Mouse (Mus musculus) heart, postnatal 10 days (tissue): Measurements from ENCODE around the gene Ppp2ca. TPM values are rescaled to one million over a fixed set of nuclear protein-coding genes. Genes with fewer than 3 reads are reported as not detected.
"Not testable (repeated sequence)": the region's sequence is repeated elsewhere in the genome, so short reads cannot be mapped to it uniquely, and the experiment has no call there.

Experiments
- DNase-seq, 2 experiments: peaks; one replicate each; pipeline ENCODE4 v3.0.0; 2021
- intact Hi-C: fragments of 180-260 bp; cut with DNase I; formaldehyde crosslinking; loops from one replicate; pipeline ENCODE4 v1.15.1; 2025
- microRNA-seq, 2 experiments: library from miRNA; unstranded; fragments of <30 nt; microRNA quantifications; one replicate each; pipeline ENCODE4 v1.2.0; 2022
- total RNA-seq, 2 experiments: library from RNA; stranded (reverse); gene quantifications; 2 replicates each; pipeline ENCODE4 v1.2.3; 2021

The Ppp2ca gene
- total RNA-seq, 2 experiments from 2014 or later, result 74.3 to 75.9 TPM

GRCm38 (mm10) chr11:52129621-52130450 is 31.4 kb downstream of the Ppp2ca start:
- peak; percentile 39 to 44 for DNase-seq
- intact Hi-C loops, result no loop called here

GRCm38 (mm10) chr11:52130451-52131068 is 32.1 kb downstream of the Ppp2ca start:
- DNase-seq, result no peak
- intact Hi-C loops, result no loop called here

GRCm38 (mm10) chr11:52143675-52144074 is 45.2 kb downstream of the Ppp2ca start:
- intact Hi-C loops, result loop anchor here (1.0 to 5.0 kb wide), 2 partner anchors 77 to 199 kb away; no protein-coding TSS in a partner anchor
- DNase-seq, result peak; percentile 59 to 61

- DNase-seq, intact Hi-C loops: not testable (repeated sequence)
Observed at GRCm38 (mm10) chr11:52145428-52145827, 46.9 kb downstream of the Ppp2ca start, which contains the start of gene Olfr1373. Gene Olfr1373 (minus strand): TSS chr11:52145528.

- DNase-seq, result peak; percentile 39 to 40
- intact Hi-C loops, result no loop called here
Observed at GRCm38 (mm10) chr11:52163926-52164325, 65.4 kb downstream of the Ppp2ca start.

- intact Hi-C loops, result no loop called here
- DNase-seq, result peak; percentile 31 to 32
Observed at GRCm38 (mm10) chr11:52167126-52167525, 68.6 kb downstream of the Ppp2ca start.

GRCm38 (mm10) chr11:52167901-52168302 is 69.4 kb downstream of the Ppp2ca start:
- peak; percentile 28 to 31 for DNase-seq
- intact Hi-C loops, result not testable (repeated sequence)

GRCm38 (mm10) chr11:52168461-52168860 is 70.0 kb downstream of the Ppp2ca start:
- intact Hi-C loops, result no loop called here

More at GRCm38 (mm10) chr11:52168461-52168860, 70.0 kb downstream of the Ppp2ca start:
- DNase-seq, result no peak

Small RNAs within 50 kb of the gene (microRNA-seq; reads per million reads assigned to microRNA genes)
- 0 reads per million in 2 experiments for gene Gm24157
- gene Mir3061, result 7.1 to 10.8 reads per million in 2 experiments

Other genes starting within 250 kb of the Ppp2ca start
- 1 to 10 TPM; 3.5 to 6.6 TPM for gene Jade2, start 241.0 kb upstream of the Ppp2ca start, total RNA-seq
- 10 to 100 TPM; 20.3 to 21.0 TPM for gene Cdkn2aipnl, start 131.0 kb upstream of the Ppp2ca start, total RNA-seq
- gene Ube2b, start 97.9 kb upstream of the Ppp2ca start, total RNA-seq, result 100 to 1,000 TPM; 188 to 192 TPM
- gene Cdkl3, start 94.5 kb upstream of the Ppp2ca start, total RNA-seq, result 10 to 100 TPM in 1 of 2 experiments, 1 to 10 TPM in 1; 7.9 to 10.2 TPM
- not detected for gene Olfr1373, start 46.8 kb downstream of the Ppp2ca start, total RNA-seq
- not detected for gene Olfr1371, start 115.3 kb downstream of the Ppp2ca start, total RNA-seq
- gene Skp1a, start 133.3 kb downstream of the Ppp2ca start, total RNA-seq, result 100 to 1,000 TPM; 239 to 266 TPM
- gene Tcf7, start 184.3 kb downstream of the Ppp2ca start, total RNA-seq, result 1 to 10 TPM; 3.3 to 6.2 TPM